Mouse (Mus musculus): ENCODE data around the gene Kcnma1. TPM values are rescaled to one million over a fixed set of nuclear protein-coding genes. Genes with fewer than 3 reads are reported as not detected.

Kcnma1 gene
- 5.1 and 6.0 TPM in 2 replicates for polyA plus RNA-seq (2015; fragmentation: Nextera tagmentation; extraction: Ambion mirVana)

- WGBS: 52% methylated on average over 3 of the region's 3 CpGs
- ATAC-seq: no peak
- Histone ChIP-seq H3K4me2 (ENCODE audit: low read depth, low read length) (no peak within 1 kb of the TSS), H3K4me3 (ENCODE audit: low read length) (no peak within 1 kb of the TSS), H3K9me3 (ENCODE audit: control insufficient read depth, low read length) (no peaks in the 10 kb centered on the region), H3K4me1 (ENCODE audit: control insufficient read depth, insufficient read depth, low read length) (no peaks in the 10 kb centered on the region), H3K36me3 (ENCODE audit: control insufficient read depth, insufficient read depth, low read length) (no peaks in the 10 kb centered on the region), H3K27me3 (replicated peaks; ENCODE audit: control insufficient read depth, insufficient read depth, low read length) (peaks cover 4% of the 10 kb centered on the region; the same call in 1 of the 2 replicates), H3K27ac (ENCODE audit: low read length) (no peak within 1 kb of the TSS), H3K9ac (ENCODE audit: low read depth, low read length) (no peak within 1 kb of the TSS)
These were observed at the start of gene Kcnma1 for GRCm38 (mm10) chr14:24014391-24014790. TSS of gene Kcnma1 (minus strand) at chr14:24014491.

GRCm38 (mm10) chr14:24059747-24060146, 45.5 kb upstream of the Kcnma1 start:
- no peaks in the 10 kb centered on the region for H3K27me3 ChIP-seq (replicated peaks; ENCODE audit: control insufficient read depth, insufficient read depth, low read length)
- no peak overlapping the region for H3K4me3 ChIP-seq (ENCODE audit: low read length)
- H3K4me2 ChIP-seq (ENCODE audit: low read depth, low read length): no peak overlapping the region
- H3K9ac ChIP-seq (ENCODE audit: low read depth, low read length): no peak overlapping the region
- WGBS: 41% methylated on average over 8 of the region's 8 CpGs
- H3K36me3 ChIP-seq (ENCODE audit: control insufficient read depth, insufficient read depth, low read length): no peaks in the 10 kb centered on the region
- H3K4me1 ChIP-seq (ENCODE audit: control insufficient read depth, insufficient read depth, low read length): no peaks in the 10 kb centered on the region
- ATAC-seq: no peak
- H3K9me3 ChIP-seq (ENCODE audit: control insufficient read depth, low read length): no peaks in the 10 kb centered on the region
- no peak overlapping the region for H3K27ac ChIP-seq (ENCODE audit: low read length)

- H3K27ac ChIP-seq (ENCODE audit: low read length): no peak overlapping the region
- ATAC-seq: no peak
- no peak overlapping the region for H3K4me3 ChIP-seq (ENCODE audit: low read length)
- no peaks in the 10 kb centered on the region for H3K4me1 ChIP-seq (ENCODE audit: control insufficient read depth, insufficient read depth, low read length)
- no peak overlapping the region for H3K9ac ChIP-seq (ENCODE audit: low read depth, low read length)
- H3K27me3 ChIP-seq (replicated peaks; ENCODE audit: control insufficient read depth, insufficient read depth, low read length): no peaks in the 10 kb centered on the region
- H3K9me3 ChIP-seq (ENCODE audit: control insufficient read depth, low read length): no peaks in the 10 kb centered on the region
- WGBS: 90% methylated on average over 4 of the region's 4 CpGs
- no peaks in the 10 kb centered on the region for H3K36me3 ChIP-seq (ENCODE audit: control insufficient read depth, insufficient read depth, low read length)
- H3K4me2 ChIP-seq (ENCODE audit: low read depth, low read length): no peak overlapping the region
These were observed 45.0 kb upstream of the Kcnma1 start for GRCm38 (mm10) chr14:24059287-24059686.

- Histone ChIP-seq H3K9me3 (ENCODE audit: control insufficient read depth, low read length) (no peaks in the 10 kb centered on the region), H3K27ac (ENCODE audit: low read length) (no peak overlapping the region), H3K27me3 (replicated peaks; ENCODE audit: control insufficient read depth, insufficient read depth, low read length) (no peaks in the 10 kb centered on the region), H3K36me3 (ENCODE audit: control insufficient read depth, insufficient read depth, low read length) (no peaks in the 10 kb centered on the region), H3K4me1 (ENCODE audit: control insufficient read depth, insufficient read depth, low read length) (no peaks in the 10 kb centered on the region), H3K4me2 (ENCODE audit: low read depth, low read length) (no peak overlapping the region), H3K4me3 (ENCODE audit: low read length) (no peak overlapping the region), H3K9ac (ENCODE audit: low read depth, low read length) (no peak overlapping the region)
- WGBS: 76% methylated on average over 2 of the region's 2 CpGs
- ATAC-seq: no peak
These were observed 37.5 kb upstream of the Kcnma1 start for GRCm38 (mm10) chr14:24051821-24052220.

GRCm38 (mm10) chr14:24036609-24037008, 22.3 kb upstream of the Kcnma1 start:
- WGBS: 64% methylated on average over 2 of the region's 2 CpGs
- no peak for ATAC-seq
- H3K36me3 ChIP-seq (ENCODE audit: control insufficient read depth, insufficient read depth, low read length): no peaks in the 10 kb centered on the region

GRCm38 (mm10) chr14:24036208-24036535, 21.9 kb upstream of the Kcnma1 start:
- no peaks in the 10 kb centered on the region for H3K4me1 ChIP-seq (ENCODE audit: control insufficient read depth, insufficient read depth, low read length)
- 38% methylated on average over 4 of the region's 4 CpGs for WGBS
- H3K27ac ChIP-seq (ENCODE audit: low read length): no peak overlapping the region

More at GRCm38 (mm10) chr14:24036609-24037008, 22.3 kb upstream of the Kcnma1 start:
- H3K4me3 ChIP-seq (ENCODE audit: low read length): no peak overlapping the region
- no peak overlapping the region for H3K27ac ChIP-seq (ENCODE audit: low read length)
- H3K9ac ChIP-seq (ENCODE audit: low read depth, low read length): no peak overlapping the region
- H3K4me1 ChIP-seq (ENCODE audit: control insufficient read depth, insufficient read depth, low read length): no peaks in the 10 kb centered on the region
- H3K4me2 ChIP-seq (ENCODE audit: low read depth, low read length): no peak overlapping the region
- H3K27me3 ChIP-seq (replicated peaks; ENCODE audit: control insufficient read depth, insufficient read depth, low read length): no peaks in the 10 kb centered on the region; the same call in 1 of the 2 replicates
- H3K9me3 ChIP-seq (ENCODE audit: control insufficient read depth, low read length): no peaks in the 10 kb centered on the region

GRCm38 (mm10) chr14:24035486-24036207, 21.4 kb upstream of the Kcnma1 start:
- H3K9ac ChIP-seq (ENCODE audit: low read depth, low read length): no peak overlapping the region
- WGBS: 26% methylated on average over 11 of the region's 11 CpGs
- no peak overlapping the region for H3K27ac ChIP-seq (ENCODE audit: low read length)
- no peaks in the 10 kb centered on the region for H3K4me1 ChIP-seq (ENCODE audit: control insufficient read depth, insufficient read depth, low read length)
- ATAC-seq: no peak
- no peaks in the 10 kb centered on the region; the same call in 1 of the 2 replicates for H3K27me3 ChIP-seq (replicated peaks; ENCODE audit: control insufficient read depth, insufficient read depth, low read length)
- H3K36me3 ChIP-seq (ENCODE audit: control insufficient read depth, insufficient read depth, low read length): no peaks in the 10 kb centered on the region
- no peak overlapping the region for H3K4me2 ChIP-seq (ENCODE audit: low read depth, low read length)
- no peaks in the 10 kb centered on the region for H3K9me3 ChIP-seq (ENCODE audit: control insufficient read depth, low read length)
- H3K4me3 ChIP-seq (ENCODE audit: low read length): no peak overlapping the region

More at GRCm38 (mm10) chr14:24036208-24036535, 21.9 kb upstream of the Kcnma1 start:
- ATAC-seq: no peak
- no peak overlapping the region for H3K9ac ChIP-seq (ENCODE audit: low read depth, low read length)
- H3K9me3 ChIP-seq (ENCODE audit: control insufficient read depth, low read length): no peaks in the 10 kb centered on the region
- H3K4me2 ChIP-seq (ENCODE audit: low read depth, low read length): no peak overlapping the region
- no peaks in the 10 kb centered on the region for H3K36me3 ChIP-seq (ENCODE audit: control insufficient read depth, insufficient read depth, low read length)
- H3K4me3 ChIP-seq (ENCODE audit: low read length): no peak overlapping the region
- H3K27me3 ChIP-seq (replicated peaks; ENCODE audit: control insufficient read depth, insufficient read depth, low read length): no peaks in the 10 kb centered on the region; the same call in 1 of the 2 replicates

GRCm38 (mm10) chr14:24032876-24033389, 18.6 kb upstream of the Kcnma1 start:
- WGBS: 88% methylated on average over 7 of the region's 7 CpGs
- Histone ChIP-seq H3K4me1 (ENCODE audit: control insufficient read depth, insufficient read depth, low read length) (no peaks in the 10 kb centered on the region), H3K9me3 (ENCODE audit: control insufficient read depth, low read length) (no peaks in the 10 kb centered on the region), H3K27me3 (replicated peaks; ENCODE audit: control insufficient read depth, insufficient read depth, low read length) (no peaks in the 10 kb centered on the region; the same call in 1 of the 2 replicates), H3K36me3 (ENCODE audit: control insufficient read depth, insufficient read depth, low read length) (no peaks in the 10 kb centered on the region), H3K9ac (ENCODE audit: low read depth, low read length) (no peak overlapping the region), H3K27ac (ENCODE audit: low read length) (no peak overlapping the region), H3K4me3 (ENCODE audit: low read length) (no peak overlapping the region), H3K4me2 (ENCODE audit: low read depth, low read length) (no peak overlapping the region)
- no peak for ATAC-seq

GRCm38 (mm10) chr14:24032201-24032600, 17.9 kb upstream of the Kcnma1 start:
- H3K27ac ChIP-seq (ENCODE audit: low read length): no peak overlapping the region
- 81% methylated on average over 3 of the region's 3 CpGs for WGBS
- H3K4me3 ChIP-seq (ENCODE audit: low read length): no peak overlapping the region
- H3K27me3 ChIP-seq (replicated peaks; ENCODE audit: control insufficient read depth, insufficient read depth, low read length): no peaks in the 10 kb centered on the region; the same call in 1 of the 2 replicates
- no peak for ATAC-seq
- no peak overlapping the region for H3K9ac ChIP-seq (ENCODE audit: low read depth, low read length)
- H3K4me2 ChIP-seq (ENCODE audit: low read depth, low read length): no peak overlapping the region
- H3K9me3 ChIP-seq (ENCODE audit: control insufficient read depth, low read length): no peaks in the 10 kb centered on the region
- H3K36me3 ChIP-seq (ENCODE audit: control insufficient read depth, insufficient read depth, low read length): no peaks in the 10 kb centered on the region
- no peaks in the 10 kb centered on the region for H3K4me1 ChIP-seq (ENCODE audit: control insufficient read depth, insufficient read depth, low read length)
